In genomic region chr10:41393555-41393954, GRCm38 (mm10) we compare ENCODE assay signal across 15 mouse cellular contexts. TPM values are rescaled to one million over a fixed set of nuclear protein-coding genes. Genes with fewer than 3 reads are reported as not detected.
A peak's percentile ranks its signal among the peaks of the same experiment; 100 is the strongest.
DNase-seq lines count a peak whose midpoint lies in the region; ATAC-seq and TF ChIP-seq lines count a peak whose summit lies in the region.
"Had no signal": no experiment of that assay in that cellular context is flagged by ENCODE, and none has a peak within 500 bp of the region (broad histone marks: within the 10 kb centered on the region; RNA-seq: fewer than 3 reads in every experiment).

No protein-coding gene starts in this region.

- H3K4me3 ChIP-seq in stomach, postnatal 0 days (ENCODE audit: low read depth, low read length): no peak overlapping the region
- no peak overlapping the region for H3K4me3 ChIP-seq in cerebellum, adult 2 months (replicated peaks; ENCODE audit: insufficient read depth, low read depth, low read length)
- H3K4me3 ChIP-seq: embryonic facial prominence, embryonic 12.5 days; forebrain, embryonic 15.5 days; hindbrain, embryonic 12.5 days; limb, embryonic 13.5 days; megakaryocyte, embryonic 14.5 days had no signal

- no peak for ATAC-seq in stomach, postnatal 0 days (ENCODE audit: low FRiP score, low TSS enrichment)
- ATAC-seq: forebrain, embryonic 15.5 days had no signal

- WGBS in stomach, postnatal 0 days: 60% methylated on average over 2 of the region's 2 CpGs
- WGBS in cerebellum, adult 2 months: 43% methylated on average over 2 of the region's 2 CpGs

- H3K9ac ChIP-seq in stomach, postnatal 0 days (ENCODE audit: low read length): no peak overlapping the region
- H3K9ac ChIP-seq: embryonic facial prominence, embryonic 12.5 days; forebrain, embryonic 15.5 days; hindbrain, embryonic 12.5 days; limb, embryonic 13.5 days had no signal

- H3K27ac ChIP-seq in stomach, postnatal 0 days (replicated peaks): no peak overlapping the region
- H3K27ac ChIP-seq in cerebellum, adult 2 months (ENCODE audit: insufficient read depth, low read length): no peak overlapping the region
- H3K27ac ChIP-seq: embryonic facial prominence, embryonic 12.5 days; forebrain, embryonic 15.5 days; hindbrain, embryonic 12.5 days; limb, embryonic 13.5 days had no signal

- TF ChIP-seq POLR2A in cerebellum, adult 2 months (IDR thresholded peaks at IDR 0.05; ENCODE audit: borderline replicate concordance, insufficient read depth, low read length): no peak

- H3K4me1 ChIP-seq in stomach, postnatal 0 days (replicated peaks; ENCODE audit: control insufficient read depth, insufficient read depth): no peaks in the 10 kb centered on the region
- H3K4me1 ChIP-seq in cerebellum, adult 2 months (ENCODE audit: control insufficient read depth, insufficient read depth, low read length): no peaks in the 10 kb centered on the region
- H3K4me1 ChIP-seq: embryonic facial prominence, embryonic 12.5 days; forebrain, embryonic 15.5 days; hindbrain, embryonic 12.5 days; limb, embryonic 13.5 days had no signal

- H3K4me2 ChIP-seq in stomach, postnatal 0 days (replicated peaks; ENCODE audit: low read depth): no peak overlapping the region
- H3K4me2 ChIP-seq: embryonic facial prominence, embryonic 12.5 days; forebrain, embryonic 15.5 days; heart, embryonic 11.5 days; hindbrain, embryonic 12.5 days; limb, embryonic 13.5 days had no signal

- DNase-seq in embryo, embryonic 10.5 days (ENCODE audit: low spot score): peak; percentile 17
- DNase-seq in embryo, embryonic 10 days (ENCODE audit: low spot score): no peak
- DNase-seq in kidney, adult 9 months: peak; percentile 13
- no peak for DNase-seq in kidney, postnatal 14 days
- peak; percentile 11 for DNase-seq in testis, postnatal 14 days (ENCODE audit: low spot score)
- DNase-seq in testis, postnatal 10 days (ENCODE audit: low spot score): no peak
- DNase-seq in stomach, postnatal 0 days (ENCODE audit: low spot score): no peak
- no peak for DNase-seq in cerebellum, adult 2 months
- DNase-seq: thymus, postnatal 25 days had no signal

- H3K27me3 ChIP-seq in stomach, postnatal 0 days (ENCODE audit: control insufficient read depth, insufficient read depth, low read length): no peaks in the 10 kb centered on the region
- H3K27me3 ChIP-seq in cerebellum, adult 2 months (ENCODE audit: control insufficient read depth, insufficient read depth, low read length): no peaks in the 10 kb centered on the region
- H3K27me3 ChIP-seq: embryonic facial prominence, embryonic 12.5 days; forebrain, embryonic 15.5 days; hindbrain, embryonic 12.5 days; limb, embryonic 13.5 days; megakaryocyte, embryonic 14.5 days had no signal

- TF ChIP-seq EP300 in stomach, postnatal 0 days (optimal IDR thresholded peaks at IDR 0.05): no peak

- H3K9me3 ChIP-seq in stomach, postnatal 0 days (ENCODE audit: control insufficient read depth, low read length): no peaks in the 10 kb centered on the region
- H3K9me3 ChIP-seq: embryonic facial prominence, embryonic 12.5 days; forebrain, embryonic 15.5 days; hindbrain, embryonic 12.5 days; limb, embryonic 13.5 days; megakaryocyte, embryonic 14.5 days had no signal

- TF ChIP-seq CTCF in stomach, postnatal 0 days (IDR thresholded peaks at IDR 0.05; ENCODE audit: low read depth): peak; percentile 53
- TF ChIP-seq CTCF in cerebellum, adult 2 months (IDR thresholded peaks at IDR 0.05; ENCODE audit: borderline replicate concordance, insufficient read depth, low read depth, low read length): no peak

- no peaks in the 10 kb centered on the region for H3K36me3 ChIP-seq in stomach, postnatal 0 days (ENCODE audit: control insufficient read depth, insufficient read depth, low read length)
- H3K36me3 ChIP-seq: embryonic facial prominence, embryonic 12.5 days; forebrain, embryonic 15.5 days; hindbrain, embryonic 12.5 days; limb, embryonic 13.5 days had no signal

RNA-seq across cellular contexts. Expression of gene Zbtb24, which starts 56.6 kb away (rescaled TPM):
- 8.6 and 9.8 TPM in 2 replicates for polyA plus RNA-seq in stomach, postnatal 0 days (2015; fragmentation: Nextera tagmentation; extraction: Ambion mirVana)
- 19.2 and 20.0 TPM in 2 replicates for polyA plus RNA-seq in cerebellum, adult 2 months (2012; rRNA removed)

Comparison
In these comparisons a context has a peak if more than half of its experiments do, and no peak if none do; other contexts are left out.
1. DNase-seq: peak in embryo, embryonic 10.5 days (single experiment), kidney, adult 9 months (single experiment) and testis, postnatal 14 days (single experiment); none in embryo, embryonic 10 days (single experiment), kidney, postnatal 14 days (single experiment), testis, postnatal 10 days (single experiment), stomach, postnatal 0 days (single experiment) and cerebellum, adult 2 months (0 of 2).